Mouse (Mus musculus) thymus, adult 2 months (tissue): ENCODE results near the gene Mbtps1. TPM values are rescaled to one million over a fixed set of nuclear protein-coding genes. Genes with fewer than 3 reads are reported as not detected.

Experiments used
- DNase-seq: peaks from one replicate; pipeline ENCODE4 v3.0.0; 2021
- H3K27ac ChIP-seq: fragments of 200-500 bp; 2 replicates; pipeline ENCODE4 v1.5.1; 2012; ENCODE audit warnings: low read length, control low read depth; ENCODE audit not compliant: control insufficient read depth, insufficient read depth
- H3K27me3 ChIP-seq: fragments of 200-500 bp; 2 replicates; pipeline ENCODE4 v1.6.1; 2012; ENCODE audit warnings: mild to moderate bottlenecking, low read length, moderate library complexity, mixed read lengths; ENCODE audit not compliant: control insufficient read depth, insufficient read depth
- H3K36me3 ChIP-seq: fragments of 200-500 bp; 2 replicates; pipeline ENCODE4 v1.6.1; 2012; ENCODE audit warnings: mild to moderate bottlenecking, low read length, moderate library complexity; ENCODE audit not compliant: control insufficient read depth, insufficient read depth
- H3K4me1 ChIP-seq: fragments of 200-500 bp; replicated peaks from 2 replicates; pipeline ENCODE4 v1.6.1; 2012; ENCODE audit warnings: low read length; ENCODE audit not compliant: control insufficient read depth, insufficient read depth
- H3K4me3 ChIP-seq: fragments of 200-500 bp; 2 replicates; pipeline ENCODE4 v1.5.1; 2012; ENCODE audit warnings: mild to moderate bottlenecking, low read length, control low read depth, moderate library complexity; ENCODE audit not compliant: control insufficient read depth, insufficient read depth
- CTCF ChIP-seq: fragments of 200-500 bp; IDR thresholded peaks from 2 replicates; pipeline ENCODE4 v1.5.1; 2012; ENCODE audit warnings: mild to moderate bottlenecking, control low read depth, low read length, moderate library complexity, borderline replicate concordance; ENCODE audit not compliant: control insufficient read depth, poor library complexity, insufficient read depth; ENCODE audit errors: extremely low read depth
- POLR2A ChIP-seq: fragments of 200-500 bp; IDR thresholded peaks from 2 replicates; pipeline ENCODE4 v1.6.1; 2012; ENCODE audit warnings: mild to moderate bottlenecking, low read length, control low read depth, moderate library complexity; ENCODE audit not compliant: control insufficient read depth, poor library complexity, insufficient read depth; ENCODE audit errors: extremely low read depth
- WGBS: fragments of 180-500 bp; shearing (Covaris S2); methylation state at CpG from one replicate; pipeline ENCODE4 v1.1.7; 2018; 5-methylcytosine and 5-hydroxymethylcytosine counted together
- polyA plus RNA-seq: library from polyadenylated mRNA; depleted of rRNA; stranded (reverse); fragments of >200 nt; gene quantifications from 2 replicates; pipeline ENCODE4 v1.2.3, GENCODE M21; 2012

The Mbtps1 gene
- polyA plus RNA-seq, 1 experiment = 166 TPM

DNA sequence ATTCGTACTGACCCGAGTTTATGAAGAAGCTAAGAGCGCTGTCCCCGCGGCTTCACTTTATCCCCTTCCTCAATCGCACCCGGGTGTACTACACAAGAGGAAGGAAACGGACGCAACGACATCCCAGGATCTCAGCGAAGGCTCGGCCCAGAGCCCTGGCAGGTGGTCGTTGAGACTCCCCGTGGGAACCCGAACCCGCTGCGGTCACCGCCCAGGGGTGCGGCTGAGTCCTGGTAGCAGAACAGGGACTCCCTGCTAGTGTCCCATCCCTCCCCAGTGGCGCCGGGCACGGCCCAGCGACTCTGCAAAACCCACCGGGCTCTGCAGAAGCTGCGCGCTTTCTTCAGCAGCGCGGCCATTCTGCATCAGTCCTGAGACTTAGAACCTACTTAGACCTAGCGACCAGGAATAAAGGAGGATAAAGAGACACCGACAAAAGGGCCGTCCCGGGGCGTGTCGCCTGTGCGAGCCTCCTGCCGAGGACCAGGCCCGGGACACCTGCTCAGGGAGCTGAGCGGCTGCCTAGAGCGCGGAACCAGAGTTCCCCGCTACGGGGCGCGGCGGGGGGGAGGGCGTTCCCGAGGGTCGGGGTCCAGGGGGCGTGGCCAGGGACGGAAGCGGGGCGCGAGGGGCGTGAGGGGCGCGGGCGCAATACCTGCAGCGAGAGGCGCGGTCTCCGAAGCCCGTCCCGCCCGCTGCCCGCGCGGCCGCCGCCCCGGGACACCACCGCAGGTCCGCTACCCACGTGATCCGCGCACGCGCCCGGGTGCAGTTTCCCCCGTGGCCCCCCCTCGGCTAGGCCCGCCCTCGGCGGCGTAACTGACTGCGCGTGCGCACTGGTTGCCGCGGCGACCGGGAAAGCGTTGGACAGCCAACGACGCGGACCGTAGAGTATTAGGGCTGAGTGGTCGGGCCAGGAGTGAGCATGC, 16.2 kb upstream of the Mbtps1 start, which contains the start of the genes Hsdl1 and Dnaaf1:
TSS of gene Hsdl1 (minus strand) at position 747 of the 929 bp plus-strand sequence.
TSS of gene Dnaaf1 (plus strand) at position 799 of the 929 bp plus-strand sequence.
- Histone ChIP-seq H3K4me3 (peak within 1 kb of the TSS; percentile 86), H3K4me1 (peaks cover 42% of the 10 kb centered on the region), H3K27me3 (no peaks in the 10 kb centered on the region), H3K27ac (peak within 1 kb of the TSS; percentile 84), H3K36me3 (no peaks in the 10 kb centered on the region)
- TF ChIP-seq CTCF = peak; percentile 39; the same call in 1 of the 2 replicates
- TF ChIP-seq POLR2A = peak; percentile 94
- DNase-seq = peak; percentile 97
- under 1% methylated on average over 97 of the region's 97 CpGs for WGBS

DNA sequence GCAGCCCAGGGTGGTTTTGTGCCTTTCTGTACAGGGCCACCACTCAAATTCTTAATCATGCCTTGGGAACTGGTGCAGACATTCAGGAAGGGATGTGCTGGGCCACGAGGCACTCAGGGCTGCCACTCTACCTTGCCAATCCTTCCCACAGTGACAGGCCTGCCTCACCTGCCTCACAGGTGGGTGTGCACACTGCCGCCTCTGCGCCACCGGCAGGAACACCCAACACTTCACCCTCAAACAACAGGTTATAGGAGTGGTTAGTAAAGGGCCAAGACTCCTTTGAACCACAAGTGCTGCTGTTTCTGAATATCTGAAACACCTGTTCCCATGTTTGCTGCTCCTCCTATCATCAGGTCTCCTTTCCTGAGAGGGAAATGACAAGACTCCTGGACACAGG, 13.9 kb upstream of the Mbtps1 start:
- 15% methylated on average over 4 of the region's 4 CpGs for WGBS
- Histone ChIP-seq H3K36me3 (peaks cover 6% of the 10 kb centered on the region), H3K27me3 (no peaks in the 10 kb centered on the region), H3K4me1 (peaks cover 53% of the 10 kb centered on the region), H3K4me3 (peak overlapping the region; percentile 48), H3K27ac (peak overlapping the region; percentile 82)
- TF ChIP-seq CTCF (no peak), POLR2A (no peak)
- no peak for DNase-seq

DNA sequence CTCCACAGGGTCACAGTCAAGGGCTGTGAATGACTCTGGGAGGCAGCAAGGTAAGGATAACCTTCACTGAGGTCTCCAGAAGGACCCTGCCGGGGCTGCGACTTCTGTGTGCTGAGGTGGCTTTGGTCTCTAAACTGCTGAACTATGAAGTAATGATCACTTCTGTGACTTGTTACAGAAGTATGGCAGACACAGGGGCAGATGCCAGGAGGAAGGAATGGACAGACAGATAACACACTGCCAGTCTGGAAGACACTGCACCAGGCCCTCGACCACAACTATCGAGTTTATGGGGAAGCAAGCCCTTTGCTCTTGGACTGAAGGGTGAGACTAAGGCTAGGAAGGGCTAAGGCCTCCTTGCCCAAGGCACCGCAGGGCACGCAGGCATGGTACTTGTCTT, 12.6 kb upstream of the Mbtps1 start:
- H3K36me3 ChIP-seq = peaks cover 13% of the 10 kb centered on the region
- no peak for DNase-seq
- 66% methylated on average over 6 of the region's 6 CpGs for WGBS
- H3K4me3 ChIP-seq = peak overlapping the region; percentile 27
- H3K27me3 ChIP-seq = no peaks in the 10 kb centered on the region
- H3K4me1 ChIP-seq = peaks cover 60% of the 10 kb centered on the region
- peak overlapping the region; percentile 98 for H3K27ac ChIP-seq
- no peak for TF ChIP-seq POLR2A
- TF ChIP-seq CTCF = no peak

- Histone ChIP-seq H3K4me1 (peaks cover 73% of the 10 kb centered on the region), H3K27ac (peak overlapping the region; percentile 98), H3K4me3 (peak overlapping the region; percentile 34), H3K36me3 (peaks cover 26% of the 10 kb centered on the region), H3K27me3 (no peaks in the 10 kb centered on the region)
- 16% methylated on average over 4 of the region's 4 CpGs for WGBS
- peak; percentile 81 for DNase-seq
- no peak for TF ChIP-seq CTCF
- TF ChIP-seq POLR2A = peak; percentile 68
These were observed 11.3 kb upstream of the Mbtps1 start for GRCm38 (mm10) chr8:119569881-119570280.

GRCm38 (mm10) chr8:119568951-119569350, 10.4 kb upstream of the Mbtps1 start:
- H3K4me3 ChIP-seq = peak overlapping the region; percentile 13
- H3K27me3 ChIP-seq = no peaks in the 10 kb centered on the region
- peaks cover 32% of the 10 kb centered on the region for H3K36me3 ChIP-seq
- 54% methylated on average over 7 of the region's 7 CpGs for WGBS
- no peak for DNase-seq
- no peak for TF ChIP-seq CTCF
- TF ChIP-seq POLR2A = no peak
- H3K4me1 ChIP-seq = peaks cover 80% of the 10 kb centered on the region
- peak overlapping the region; percentile 90 for H3K27ac ChIP-seq

DNA sequence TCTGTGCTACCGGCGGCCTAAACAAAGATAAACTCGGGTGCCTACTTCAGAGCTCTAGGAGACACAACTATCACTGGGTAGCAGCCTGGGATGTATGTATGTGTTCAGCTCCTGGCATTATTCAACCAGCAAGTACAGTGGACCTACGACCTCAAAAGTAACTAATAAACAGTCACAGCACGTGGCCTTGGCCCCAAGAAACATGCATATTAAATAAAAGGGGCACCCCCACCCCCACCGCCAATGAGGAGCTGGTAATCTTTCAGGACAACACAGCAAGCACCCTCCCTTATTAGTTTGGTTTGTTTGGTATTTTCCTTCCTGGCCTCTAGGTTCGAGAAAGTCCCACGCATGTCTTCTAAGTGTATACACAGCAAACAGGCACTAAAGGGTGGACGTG, 9.7 kb upstream of the Mbtps1 start:
- H3K4me3 ChIP-seq = no peak overlapping the region
- H3K4me1 ChIP-seq = peaks cover 83% of the 10 kb centered on the region
- H3K36me3 ChIP-seq = peaks cover 37% of the 10 kb centered on the region
- TF ChIP-seq CTCF = no peak
- TF ChIP-seq POLR2A = no peak
- no peaks in the 10 kb centered on the region for H3K27me3 ChIP-seq
- DNase-seq = no peak
- H3K27ac ChIP-seq = peak overlapping the region; percentile 90
- WGBS = 89% methylated on average over 9 of the region's 9 CpGs

DNA sequence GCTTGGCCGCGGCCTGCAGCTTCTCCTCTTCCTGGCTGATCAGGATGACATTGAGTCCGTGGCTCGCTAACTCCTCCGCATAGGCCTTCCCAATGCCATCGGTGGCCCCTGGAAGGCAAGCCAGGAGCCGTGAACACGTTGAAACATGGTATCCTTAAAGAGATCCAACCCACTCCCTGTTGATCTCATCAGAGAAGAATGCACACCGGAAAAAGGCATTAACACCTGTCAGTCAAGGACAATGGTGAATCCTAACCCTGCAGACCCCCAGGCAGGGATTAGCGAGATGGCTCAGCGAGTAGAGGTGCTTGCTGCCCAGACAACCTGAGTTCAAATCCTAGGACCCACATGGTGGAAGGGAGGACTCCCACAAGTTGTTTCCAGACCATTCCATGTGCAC, 7.8 kb upstream of the Mbtps1 start:
- no peak for TF ChIP-seq POLR2A
- no peak for TF ChIP-seq CTCF
- Histone ChIP-seq H3K27me3 (no peaks in the 10 kb centered on the region), H3K4me3 (no peak overlapping the region), H3K27ac (peak overlapping the region; percentile 94), H3K4me1 (peaks cover 87% of the 10 kb centered on the region), H3K36me3 (peaks cover 51% of the 10 kb centered on the region)
- 96% methylated on average over 11 of the region's 11 CpGs for WGBS
- DNase-seq = no peak
